Mouse (Mus musculus) embryonic facial prominence, embryonic 13.5 days (tissue): ENCODE data around the gene Mical1. TPM values are rescaled to one million over a fixed set of nuclear protein-coding genes. Genes with fewer than 3 reads are reported as not detected.

Experiments used
- ATAC-seq: fragments of 200-750 bp; cut with Nextera tagmentation; 2 replicates; pipeline ENCODE4 v1.8.0; 2017; ENCODE audit warnings: low read depth; ENCODE audit not compliant: insufficient number of reproducible peaks, insufficient read depth, low FRiP score, low TSS enrichment
- H3K27ac ChIP-seq: fragments of 300-500 bp; sonication (generic); 2 replicates; pipeline ENCODE4 v1.5.1; 2015; ENCODE audit warnings: moderate library complexity, mild to moderate bottlenecking, inconsistent platforms
- H3K27me3 ChIP-seq: fragments of 300-500 bp; sonication (generic); 2 replicates; pipeline ENCODE4 v1.6.1; 2015; ENCODE audit warnings: mild to moderate bottlenecking, inconsistent platforms
- H3K36me3 ChIP-seq: fragments of 300-500 bp; sonication (generic); 2 replicates; pipeline ENCODE4 v1.6.1; 2015; ENCODE audit warnings: mild to moderate bottlenecking, inconsistent platforms
- H3K4me1 ChIP-seq: fragments of 300-500 bp; sonication (generic); 2 replicates; pipeline ENCODE4 v1.6.1; 2015; ENCODE audit warnings: inconsistent platforms
- H3K4me2 ChIP-seq: fragments of 300-500 bp; sonication (generic); 2 replicates; pipeline ENCODE4 v1.6.1; 2015; ENCODE audit warnings: moderate library complexity, mild to moderate bottlenecking, inconsistent platforms
- H3K4me3 ChIP-seq: fragments of 300-500 bp; sonication (generic); 2 replicates; pipeline ENCODE4 v1.5.1; 2015; ENCODE audit warnings: mild to moderate bottlenecking, inconsistent platforms
- H3K9ac ChIP-seq: fragments of 300-500 bp; sonication (generic); 2 replicates; pipeline ENCODE4 v1.6.1; 2015; ENCODE audit warnings: mild to moderate bottlenecking, inconsistent platforms
- H3K9me3 ChIP-seq: fragments of 300-500 bp; sonication (generic); 2 replicates; pipeline ENCODE4 v1.6.1; 2016; ENCODE audit warnings: inconsistent platforms
- WGBS: fragments of 180-500 bp; shearing (Covaris S2); methylation state at CpG from one replicate; pipeline ENCODE4 v1.1.7; 2015; ENCODE audit warnings: mixed read lengths; 5-methylcytosine and 5-hydroxymethylcytosine counted together
- polyA plus RNA-seq: library from polyadenylated mRNA; unstranded; fragments of >200 nt; fragmentation: Nextera tagmentation; extraction: Ambion mirVana; gene quantifications from 2 replicates; pipeline ENCODE4 v1.2.1, GENCODE M21; 2015

The Mical1 gene
- polyA plus RNA-seq, 1 experiment from 2014 or later, result 51.2 TPM

GRCm38 (mm10) chr10:41460501-41460900, 15.6 kb upstream of the Mical1 start:
- H3K4me2 ChIP-seq, result no peak overlapping the region
- no peaks in the 10 kb centered on the region for H3K4me1 ChIP-seq
- peaks cover 74% of the 10 kb centered on the region for H3K36me3 ChIP-seq
- H3K9me3 ChIP-seq, result no peaks in the 10 kb centered on the region
- H3K9ac ChIP-seq, result no peak overlapping the region
- no peak for ATAC-seq
- no peaks in the 10 kb centered on the region for H3K27me3 ChIP-seq
- H3K27ac ChIP-seq, result no peak overlapping the region
- WGBS, result 32% methylated on average over 2 of the region's 2 CpGs
- H3K4me3 ChIP-seq, result no peak overlapping the region

GRCm38 (mm10) chr10:41461057-41461722, 14.9 kb upstream of the Mical1 start:
- ATAC-seq, result no peak
- H3K9me3 ChIP-seq, result no peaks in the 10 kb centered on the region
- H3K36me3 ChIP-seq, result peaks cover 71% of the 10 kb centered on the region
- no peak overlapping the region for H3K27ac ChIP-seq
- no peak overlapping the region for H3K4me3 ChIP-seq
- H3K27me3 ChIP-seq, result no peaks in the 10 kb centered on the region
- no peaks in the 10 kb centered on the region for H3K4me1 ChIP-seq
- no peak overlapping the region for H3K9ac ChIP-seq
- H3K4me2 ChIP-seq, result no peak overlapping the region
- WGBS, result 87% methylated on average over 3 of the region's 3 CpGs

- Histone ChIP-seq H3K9ac (no peak overlapping the region), H3K27ac (no peak overlapping the region), H3K4me3 (no peak overlapping the region), H3K36me3 (peaks cover 55% of the 10 kb centered on the region), H3K4me2 (no peak overlapping the region), H3K27me3 (no peaks in the 10 kb centered on the region), H3K4me1 (no peaks in the 10 kb centered on the region), H3K9me3 (no peaks in the 10 kb centered on the region)
- 59% methylated on average over 15 of the region's 15 CpGs for WGBS
- no peak for ATAC-seq
These were observed 11.6 kb upstream of the Mical1 start for GRCm38 (mm10) chr10:41464401-41464955.

GRCm38 (mm10) chr10:41467325-41467724, 8.8 kb upstream of the Mical1 start:
- WGBS, result 47% methylated on average over 6 of the region's 6 CpGs
- no peak for ATAC-seq

GRCm38 (mm10) chr10:41470693-41471092, 5.4 kb upstream of the Mical1 start:
- 86% methylated on average over 3 of the region's 3 CpGs for WGBS

More at GRCm38 (mm10) chr10:41467325-41467724, 8.8 kb upstream of the Mical1 start:
- Histone ChIP-seq H3K4me3 (no peak overlapping the region), H3K9me3 (no peaks in the 10 kb centered on the region), H3K27me3 (no peaks in the 10 kb centered on the region), H3K36me3 (peaks cover 37% of the 10 kb centered on the region), H3K9ac (no peak overlapping the region), H3K4me2 (no peak overlapping the region), H3K27ac (no peak overlapping the region), H3K4me1 (no peaks in the 10 kb centered on the region)

GRCm38 (mm10) chr10:41472534-41472933, 3.6 kb upstream of the Mical1 start:
- H3K27me3 ChIP-seq, result no peaks in the 10 kb centered on the region
- peaks cover 14% of the 10 kb centered on the region for H3K4me1 ChIP-seq
- H3K9ac ChIP-seq, result no peak overlapping the region
- H3K27ac ChIP-seq, result no peak overlapping the region
- 0 out of 2 replicates have a peak, but pooled peaks cover 6% of the 10 kb centered on the region for H3K36me3 ChIP-seq
- no peak overlapping the region for H3K4me3 ChIP-seq
- no peak overlapping the region for H3K4me2 ChIP-seq
- no peaks in the 10 kb centered on the region for H3K9me3 ChIP-seq
- no peak for ATAC-seq

More at GRCm38 (mm10) chr10:41470693-41471092, 5.4 kb upstream of the Mical1 start:
- H3K4me2 ChIP-seq, result no peak overlapping the region
- no peak overlapping the region for H3K4me3 ChIP-seq
- H3K27ac ChIP-seq, result no peak overlapping the region
- H3K9me3 ChIP-seq, result no peaks in the 10 kb centered on the region
- peaks cover 15% of the 10 kb centered on the region for H3K36me3 ChIP-seq
- no peaks in the 10 kb centered on the region for H3K27me3 ChIP-seq
- H3K9ac ChIP-seq, result no peak overlapping the region
- ATAC-seq, result no peak
- H3K4me1 ChIP-seq, result peaks cover 3% of the 10 kb centered on the region; the same call in 1 of the 2 replicates

- Histone ChIP-seq H3K27me3 (no peaks in the 10 kb centered on the region), H3K4me3 (no peak overlapping the region), H3K27ac (no peak overlapping the region), H3K4me1 (peaks cover 19% of the 10 kb centered on the region), H3K36me3 (0 out of 2 replicates have a peak, but pooled peaks cover 5% of the 10 kb centered on the region), H3K4me2 (no peak overlapping the region), H3K9me3 (no peaks in the 10 kb centered on the region), H3K9ac (no peak overlapping the region)
- ATAC-seq, result no peak
- WGBS, result 76% methylated on average over 5 of the region's 5 CpGs
These were observed 3.1 kb upstream of the Mical1 start for GRCm38 (mm10) chr10:41472962-41473481.

- no peaks in the 10 kb centered on the region for H3K27me3 ChIP-seq
- H3K36me3 ChIP-seq, result peaks cover 9% of the 10 kb centered on the region
- 77% methylated on average over 6 of the region's 6 CpGs for WGBS
- no peak overlapping the region for H3K27ac ChIP-seq
- H3K9ac ChIP-seq, result no peak overlapping the region
- no peak for ATAC-seq
- H3K4me1 ChIP-seq, result peaks cover 21% of the 10 kb centered on the region
- no peak overlapping the region for H3K4me3 ChIP-seq
- H3K4me2 ChIP-seq, result no peak overlapping the region
- no peaks in the 10 kb centered on the region for H3K9me3 ChIP-seq
These were observed 2.2 kb upstream of the Mical1 start for GRCm38 (mm10) chr10:41473782-41474468.

GRCm38 (mm10) chr10:41474981-41475391, 1.1 kb upstream of the Mical1 start:
- no peak overlapping the region for H3K27ac ChIP-seq

GRCm38 (mm10) chr10:41477018-41477277, 834 bp downstream of the Mical1 start:
- Histone ChIP-seq H3K36me3 (peaks cover 38% of the 10 kb centered on the region), H3K9ac (peak overlapping the region; percentile 79), H3K4me3 (peak overlapping the region; percentile 70), H3K4me1 (peaks cover 21% of the 10 kb centered on the region), H3K27me3 (no peaks in the 10 kb centered on the region), H3K9me3 (no peaks in the 10 kb centered on the region), H3K4me2 (peak overlapping the region; percentile 89), H3K27ac (peak overlapping the region; percentile 91)
- 0% methylated on average over 9 of the region's 9 CpGs for WGBS
- ATAC-seq, result no peak

More at GRCm38 (mm10) chr10:41474981-41475391, 1.1 kb upstream of the Mical1 start:
- H3K4me1 ChIP-seq, result peaks cover 21% of the 10 kb centered on the region
- H3K4me3 ChIP-seq, result no peak overlapping the region
- no peaks in the 10 kb centered on the region for H3K27me3 ChIP-seq
- 81% methylated on average over 1 of the region's 1 CpGs for WGBS
- H3K9me3 ChIP-seq, result no peaks in the 10 kb centered on the region
- peaks cover 19% of the 10 kb centered on the region for H3K36me3 ChIP-seq
- no peak overlapping the region for H3K9ac ChIP-seq
- ATAC-seq, result no peak
- no peak overlapping the region for H3K4me2 ChIP-seq

GRCm38 (mm10) chr10:41477278-41478181, 1.4 kb downstream of the Mical1 start:
- H3K27ac ChIP-seq, result peak overlapping the region; percentile 91
- peaks cover 21% of the 10 kb centered on the region for H3K4me1 ChIP-seq
- ATAC-seq, result peak; percentile 56; the same call in 1 of the 2 replicates
- H3K4me3 ChIP-seq, result peak overlapping the region; percentile 70
- H3K27me3 ChIP-seq, result no peaks in the 10 kb centered on the region
- peaks cover 44% of the 10 kb centered on the region for H3K36me3 ChIP-seq
- 4% methylated on average over 20 of the region's 20 CpGs for WGBS
- H3K4me2 ChIP-seq, result peak overlapping the region; percentile 89
- no peaks in the 10 kb centered on the region for H3K9me3 ChIP-seq
- H3K9ac ChIP-seq, result peak overlapping the region; percentile 79
